In the genomic region with DNA sequence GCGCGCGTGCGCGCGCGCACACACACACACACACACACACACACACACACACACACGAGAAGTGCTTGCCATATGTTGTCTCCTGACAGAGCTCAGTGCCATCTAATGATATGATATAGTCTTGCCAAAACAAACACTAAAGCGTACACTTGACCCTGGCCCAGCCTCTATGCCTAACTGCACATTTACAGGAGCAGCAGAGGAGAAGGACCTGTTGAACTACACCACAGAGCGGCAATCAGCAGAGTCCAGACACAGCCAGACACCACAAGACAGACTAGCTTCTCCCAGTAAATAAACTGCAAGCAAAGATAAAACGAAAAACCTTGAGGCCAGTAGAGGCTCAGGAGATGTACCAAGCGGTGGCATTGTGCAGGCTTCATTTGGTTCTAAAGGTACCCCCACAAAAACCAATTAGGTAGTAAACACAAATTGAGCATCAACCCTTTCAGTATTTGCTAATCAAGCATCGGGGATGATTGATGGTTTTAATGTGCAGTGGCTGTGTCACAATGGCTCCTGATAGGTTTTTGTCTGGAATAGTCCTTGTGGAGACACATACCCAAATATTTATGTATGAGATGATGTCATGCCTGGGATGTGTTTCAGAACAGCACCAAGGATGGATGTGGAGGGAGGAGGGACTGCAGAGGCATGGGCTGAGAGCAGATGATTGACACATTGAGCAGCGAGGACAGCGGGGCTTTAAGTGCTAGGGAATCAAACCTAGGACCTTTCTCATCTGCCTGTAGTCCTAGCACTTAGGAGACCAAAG, we compare ENCODE assay signal across 7 mouse cellular contexts.
DNase-seq lines count a peak whose midpoint lies in the region; ATAC-seq and TF ChIP-seq lines count a peak whose summit lies in the region.

No protein-coding gene starts in this region.

- no peak for TF ChIP-seq POLR2A in small intestine, adult 2 months (IDR thresholded peaks at IDR 0.05; ENCODE audit: low read depth, low read length)

- no peak for ATAC-seq in embryonic facial prominence, embryonic 11.5 days (replicated peaks; ENCODE audit: insufficient number of reproducible peaks, low FRiP score, low TSS enrichment, low read depth)

- no peak overlapping the region for H3K27ac ChIP-seq in left cerebral cortex, adult 2 months
- no peak overlapping the region for H3K27ac ChIP-seq in embryonic facial prominence, embryonic 11.5 days (replicated peaks; ENCODE audit: low read depth, low read length)
- H3K27ac ChIP-seq in small intestine, adult 2 months (ENCODE audit: insufficient read depth, low read depth, low read length), result peak overlapping the region; percentile 23; the same call in 1 of the 2 replicates

- H3K9ac ChIP-seq in embryonic facial prominence, embryonic 11.5 days (replicated peaks; ENCODE audit: low read length), result no peak overlapping the region

- H3K9me3 ChIP-seq in embryonic facial prominence, embryonic 11.5 days (replicated peaks; ENCODE audit: control insufficient read depth, low read length), result no peaks in the 10 kb centered on the region

- intact Hi-C loops in left cerebral cortex, adult 2 months (cut with DNase I), result no loop called here

- TF ChIP-seq CTCF in left cerebral cortex, adult 2 months (IDR thresholded peaks at IDR 0.05), result peak; percentile 29
- TF ChIP-seq CTCF in small intestine, adult 2 months (IDR thresholded peaks at IDR 0.05; ENCODE audit: extremely low read depth, insufficient read length, insufficient replicate concordance, low read depth, low read length), result no peak

- no peak overlapping the region for H3K4me2 ChIP-seq in embryonic facial prominence, embryonic 11.5 days (ENCODE audit: low read depth, low read length)

- H3K36me3 ChIP-seq in embryonic facial prominence, embryonic 11.5 days (replicated peaks; ENCODE audit: control insufficient read depth, insufficient read depth, low read depth, low read length), result no peaks in the 10 kb centered on the region
- no peaks in the 10 kb centered on the region for H3K36me3 ChIP-seq in small intestine, adult 2 months (ENCODE audit: control insufficient read depth, insufficient read depth, low read length)

- H3K4me3 ChIP-seq in left cerebral cortex, adult 2 months, result no peak overlapping the region
- H3K4me3 ChIP-seq in embryonic facial prominence, embryonic 11.5 days (ENCODE audit: low read depth, low read length), result no peak overlapping the region
- no peak overlapping the region for H3K4me3 ChIP-seq in small intestine, adult 2 months (ENCODE audit: low read depth, low read length)

- no peaks in the 10 kb centered on the region for H3K27me3 ChIP-seq in embryonic facial prominence, embryonic 11.5 days (ENCODE audit: control insufficient read depth, insufficient read depth, low read length)
- no peaks in the 10 kb centered on the region for H3K27me3 ChIP-seq in small intestine, adult 2 months (ENCODE audit: control insufficient read depth, insufficient read depth, low read length)

- no peak for DNase-seq in left cerebral cortex, adult 2 months (ENCODE audit: extremely low spot score in 1 of 2, low spot score in 2 of 2)
- no peak for DNase-seq in left cerebral cortex, adult 8-10 months (ENCODE audit: low spot score in 2 of 2)
- DNase-seq in embryonic facial prominence, embryonic 11.5 days (ENCODE audit: low spot score), result peak; percentile 40
- DNase-seq in liver, result peak; percentile 40
- no peak for DNase-seq in thymus, postnatal 10 days (ENCODE audit: low spot score in 2 of 2)
- DNase-seq in adrenal gland, adult 18-20 months (ENCODE audit: low spot score in 2 of 2), result no peak

- peaks cover 3% of the 10 kb centered on the region; the same call in 1 of the 2 replicates for H3K4me1 ChIP-seq in embryonic facial prominence, embryonic 11.5 days (ENCODE audit: control insufficient read depth, insufficient read depth, low read length)
- peaks cover 5% of the 10 kb centered on the region for H3K4me1 ChIP-seq in small intestine, adult 2 months (ENCODE audit: control insufficient read depth, insufficient read depth, insufficient read length, low read length)

- 86% methylated on average over 15 of the region's 15 CpGs for WGBS in embryonic facial prominence, embryonic 11.5 days
- WGBS in small intestine, adult 2 months, result 68% methylated on average over 15 of the region's 15 CpGs

Comparison
In these comparisons a context has a peak if more than half of its experiments do, and no peak if none do; other contexts are left out.
1. DNase-seq: peak in embryonic facial prominence, embryonic 11.5 days (single experiment) and liver (single experiment); none in left cerebral cortex, adult 2 months (0 of 2), left cerebral cortex, adult 8-10 months (0 of 2), thymus, postnatal 10 days (0 of 2) and adrenal gland, adult 18-20 months (0 of 2).